Mouse (Mus musculus) kidney, embryonic 15.5 days (tissue): Measurements from ENCODE around the gene Grm5. TPM values are rescaled to one million over a fixed set of nuclear protein-coding genes. Genes with fewer than 3 reads are reported as not detected.
A peak's percentile ranks its signal among the peaks of the same experiment; 100 is the strongest.

Experiments used
- ATAC-seq: fragments of 200-750 bp; cut with Nextera tagmentation; replicated peaks from 2 replicates; pipeline ENCODE4 v1.8.0; 2017; ENCODE audit warnings: moderate TSS enrichment; ENCODE audit not compliant: low FRiP score
- H3K27ac ChIP-seq: fragments of 300-500 bp; sonication (generic); 2 replicates; pipeline ENCODE4 v1.5.1; 2015; ENCODE audit warnings: mild to moderate bottlenecking, inconsistent platforms
- H3K27me3 ChIP-seq: fragments of 300-500 bp; sonication (generic); 2 replicates; pipeline ENCODE4 v1.6.1; 2015; ENCODE audit warnings: inconsistent platforms
- H3K36me3 ChIP-seq: fragments of 300-500 bp; sonication (generic); 2 replicates; pipeline ENCODE4 v1.6.1; 2015; ENCODE audit warnings: inconsistent platforms
- H3K4me1 ChIP-seq: fragments of 300-500 bp; sonication (generic); 2 replicates; pipeline ENCODE4 v1.6.1; 2015; ENCODE audit warnings: inconsistent platforms
- H3K4me2 ChIP-seq: fragments of 300-500 bp; sonication (generic); 2 replicates; pipeline ENCODE4 v1.6.1; 2015; ENCODE audit warnings: moderate library complexity, mild to moderate bottlenecking, inconsistent platforms
- H3K4me3 ChIP-seq: fragments of 300-500 bp; sonication (generic); replicated peaks from 2 replicates; pipeline ENCODE4 v1.5.1; 2015; ENCODE audit warnings: mild to moderate bottlenecking, inconsistent platforms
- H3K9ac ChIP-seq: fragments of 300-500 bp; sonication (generic); 2 replicates; pipeline ENCODE4 v1.6.1; 2015; ENCODE audit warnings: mild to moderate bottlenecking, inconsistent platforms
- H3K9me3 ChIP-seq: fragments of 300-500 bp; sonication (generic); replicated peaks from 2 replicates; pipeline ENCODE4 v1.6.1; 2016; ENCODE audit warnings: inconsistent platforms
- WGBS: fragments of 180-500 bp; shearing (Covaris S2); methylation state at CpG from one replicate; pipeline ENCODE4 v1.1.7; 2015; ENCODE audit warnings: mixed read lengths; 5-methylcytosine and 5-hydroxymethylcytosine counted together
- polyA plus RNA-seq: library from polyadenylated mRNA; unstranded; fragments of >200 nt; fragmentation: Nextera tagmentation; extraction: Ambion mirVana; gene quantifications from 2 replicates; pipeline ENCODE4 v1.2.1, GENCODE M21; 2015

Grm5 gene
- polyA plus RNA-seq, 1 experiment from 2014 or later: not detected

- no peaks in the 10 kb centered on the region for H3K36me3 ChIP-seq
- H3K4me2 ChIP-seq: no peak overlapping the region
- no peaks in the 10 kb centered on the region for H3K27me3 ChIP-seq
- no peak overlapping the region for H3K27ac ChIP-seq
- no peaks in the 10 kb centered on the region for H3K9me3 ChIP-seq
- no peak overlapping the region for H3K9ac ChIP-seq
- H3K4me1 ChIP-seq: no peaks in the 10 kb centered on the region
- ATAC-seq: no peak
- no peak overlapping the region for H3K4me3 ChIP-seq
- 45% methylated on average over 1 of the region's 1 CpGs for WGBS
Measured at GRCm38 (mm10) chr7:88096536-88097107, 512.7 kb downstream of the Grm5 start.

GRCm38 (mm10) chr7:88097715-88098114 lies 513.7 kb downstream of the Grm5 start:
- Histone ChIP-seq H3K27ac (no peak overlapping the region), H3K27me3 (no peaks in the 10 kb centered on the region), H3K9ac (no peak overlapping the region), H3K9me3 (no peaks in the 10 kb centered on the region), H3K4me2 (no peak overlapping the region), H3K36me3 (no peaks in the 10 kb centered on the region), H3K4me1 (no peaks in the 10 kb centered on the region), H3K4me3 (no peak overlapping the region)
- 6% methylated on average over 1 of the region's 1 CpGs for WGBS
- ATAC-seq: 0 out of 2 replicates have a peak, but pooled peaks have one; percentile 73

GRCm38 (mm10) chr7:88116724-88117409 lies 532.9 kb downstream of the Grm5 start:
- WGBS: 76% methylated on average over 6 of the region's 6 CpGs
- Histone ChIP-seq H3K27me3 (no peaks in the 10 kb centered on the region), H3K27ac (no peak overlapping the region), H3K4me2 (no peak overlapping the region), H3K4me3 (no peak overlapping the region), H3K9ac (no peak overlapping the region), H3K9me3 (no peaks in the 10 kb centered on the region), H3K36me3 (no peaks in the 10 kb centered on the region), H3K4me1 (no peaks in the 10 kb centered on the region)
- ATAC-seq: no peak

GRCm38 (mm10) chr7:88128080-88128848 lies 544.3 kb downstream of the Grm5 start:
- Histone ChIP-seq H3K4me3 (no peak overlapping the region), H3K36me3 (no peaks in the 10 kb centered on the region), H3K27me3 (peaks cover 29% of the 10 kb centered on the region), H3K9me3 (no peaks in the 10 kb centered on the region), H3K9ac (no peak overlapping the region), H3K4me2 (no peak overlapping the region), H3K27ac (no peak overlapping the region), H3K4me1 (peaks cover 6% of the 10 kb centered on the region)
- 83% methylated on average over 8 of the region's 8 CpGs for WGBS
- ATAC-seq: no peak

- Histone ChIP-seq H3K4me1 (peaks cover 6% of the 10 kb centered on the region), H3K27me3 (peaks cover 29% of the 10 kb centered on the region), H3K9ac (no peak overlapping the region), H3K9me3 (no peaks in the 10 kb centered on the region), H3K36me3 (no peaks in the 10 kb centered on the region), H3K4me2 (peak overlapping the region; percentile 66), H3K27ac (no peak overlapping the region), H3K4me3 (peak overlapping the region; percentile 36)
- WGBS: 11% methylated on average over 41 of the region's 41 CpGs
- peak; percentile 89 for ATAC-seq
Measured at GRCm38 (mm10) chr7:88129536-88130487, 545.8 kb downstream of the Grm5 start.

GRCm38 (mm10) chr7:88130488-88130849 lies 546.5 kb downstream of the Grm5 start:
- no peaks in the 10 kb centered on the region for H3K36me3 ChIP-seq
- peaks cover 29% of the 10 kb centered on the region for H3K27me3 ChIP-seq
- peak overlapping the region; percentile 66 for H3K4me2 ChIP-seq
- 32% methylated on average over 22 of the region's 22 CpGs for WGBS
- H3K4me3 ChIP-seq: peak overlapping the region; percentile 36
- peaks cover 6% of the 10 kb centered on the region for H3K4me1 ChIP-seq
- H3K9me3 ChIP-seq: no peaks in the 10 kb centered on the region
- no peak for ATAC-seq
- no peak overlapping the region for H3K9ac ChIP-seq
- H3K27ac ChIP-seq: no peak overlapping the region

GRCm38 (mm10) chr7:88159542-88160241 lies 575.7 kb downstream of the Grm5 start:
- Histone ChIP-seq H3K27ac (no peak overlapping the region), H3K9me3 (no peaks in the 10 kb centered on the region), H3K9ac (no peak overlapping the region), H3K4me3 (no peak overlapping the region), H3K4me2 (no peak overlapping the region), H3K4me1 (no peaks in the 10 kb centered on the region), H3K36me3 (no peaks in the 10 kb centered on the region), H3K27me3 (no peaks in the 10 kb centered on the region)
- 79% methylated on average over 1 of the region's 1 CpGs for whole genome bisulfite sequencing
- ATAC-seq: no peak

- H3K27me3 ChIP-seq: no peaks in the 10 kb centered on the region
- H3K4me1 ChIP-seq: no peaks in the 10 kb centered on the region
- H3K4me2 ChIP-seq: no peak overlapping the region
- 89% methylated on average over 2 of the region's 2 CpGs for WGBS
- H3K4me3 ChIP-seq: no peak overlapping the region
- H3K9ac ChIP-seq: no peak overlapping the region
- no peak for ATAC-seq
- H3K27ac ChIP-seq: no peak overlapping the region
- H3K36me3 ChIP-seq: no peaks in the 10 kb centered on the region
- no peaks in the 10 kb centered on the region for H3K9me3 ChIP-seq
Measured at GRCm38 (mm10) chr7:88161586-88161985, 577.6 kb downstream of the Grm5 start.

Other genes with a start within 250 kb of the Grm5 start
- gene Tyr, start 90.7 kb upstream of the Grm5 start, polyA plus RNA-seq: 0.17 TPM in 1 of 2 replicates, not detected in the other